Mouse (Mus musculus) thymus, postnatal 10 days (tissue): ENCODE data around the gene Sult2a3.
"Not testable (repeated sequence)": the region's sequence is repeated elsewhere in the genome, so short reads cannot be mapped to it uniquely, and the experiment has no call there.

Experiments
- DNase-seq, 2 experiments: peaks; one replicate each; pipeline ENCODE4 v3.0.0; 2021; ENCODE audit warnings: low spot score in 2 of 2

Sult2a3 gene

GRCm38 (mm10) chr7:14122944-14123343 lies at the start of gene Sult2a3:
Sult2a3 (minus strand) TSS chr7:14123044.
- no peak for DNase-seq

- no peak for DNase-seq
These were observed 2.4 kb downstream of the Sult2a3 start for GRCm38 (mm10) chr7:14120436-14120835.

GRCm38 (mm10) chr7:14119865-14120264 lies 3.0 kb downstream of the Sult2a3 start:
- DNase-seq: not testable (repeated sequence)

GRCm38 (mm10) chr7:14116761-14117160 lies 6.1 kb downstream of the Sult2a3 start:
- no peak for DNase-seq

GRCm38 (mm10) chr7:14114471-14114870 lies 8.4 kb downstream of the Sult2a3 start:
- DNase-seq: not testable (repeated sequence)

GRCm38 (mm10) chr7:14047821-14048220 lies 75.0 kb downstream of the Sult2a3 start:
- DNase-seq: not testable (repeated sequence)

GRCm38 (mm10) chr7:14030831-14031230 lies 92.0 kb downstream of the Sult2a3 start:
- DNase-seq: not testable (repeated sequence)
